Mouse (Mus musculus): Measurements from ENCODE around the gene Lrrc3c. TPM values are rescaled to one million over a fixed set of nuclear protein-coding genes. Genes with fewer than 3 reads are reported as not detected.

The Lrrc3c gene
- polyA plus RNA-seq, 1 experiment, result not detected

DNA sequence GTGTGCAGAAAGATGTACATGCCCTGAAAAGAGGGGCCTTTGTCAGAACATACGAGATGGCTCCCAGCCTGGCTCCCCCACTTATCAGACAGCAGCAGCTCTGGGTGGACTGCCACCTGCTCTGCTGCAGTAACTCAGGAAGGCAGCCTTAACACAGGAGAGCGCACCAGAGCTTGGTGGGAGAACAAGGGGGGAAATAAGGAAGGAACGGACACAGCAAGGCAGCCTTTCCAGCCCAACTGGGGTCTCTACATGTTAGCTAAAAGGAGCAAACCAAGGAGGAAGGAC, 14.9 kb upstream of the Lrrc3c start:
- H3K36me3 ChIP-seq (ENCODE audit: control insufficient read depth), result peaks cover 77% of the 10 kb centered on the region
- H3K4me1 ChIP-seq (ENCODE audit: control insufficient read depth), result peaks cover 95% of the 10 kb centered on the region

DNA sequence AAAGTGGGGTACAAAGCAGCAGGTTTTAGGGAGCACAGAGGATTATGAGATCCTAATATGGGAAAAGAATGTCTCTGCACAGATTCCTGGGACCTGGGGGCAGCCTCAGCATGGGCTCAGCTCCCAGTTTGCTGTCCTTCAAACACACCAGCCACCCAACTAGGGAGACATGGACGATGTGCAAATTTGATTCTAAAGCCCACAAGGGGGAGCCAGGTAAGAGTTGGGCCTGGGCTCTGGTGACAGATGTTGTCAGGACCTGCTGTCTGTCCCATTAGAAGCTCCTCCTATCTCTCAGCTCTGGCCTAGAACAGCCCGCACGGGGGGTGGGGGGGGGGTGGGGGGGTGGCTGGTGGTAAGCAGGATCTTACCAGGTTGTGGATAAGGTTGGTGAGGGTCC, 14.5 kb upstream of the Lrrc3c start:
- TF ChIP-seq GATA1 (IDR thresholded peaks at IDR 0.05; ENCODE audit: low read length) (no peak), TAL1 (IDR thresholded peaks at IDR 0.05; ENCODE audit: low read length) (no peak)
- H3K4me3 ChIP-seq (replicated peaks), result peak overlapping the region; percentile 79
- peaks cover 95% of the 10 kb centered on the region for H3K4me1 ChIP-seq (ENCODE audit: control insufficient read depth)
- peaks cover 74% of the 10 kb centered on the region for H3K36me3 ChIP-seq (ENCODE audit: control insufficient read depth)
- H3K27me3 ChIP-seq (ENCODE audit: control insufficient read depth), result no peaks in the 10 kb centered on the region
- H3K9me3 ChIP-seq (ENCODE audit: control insufficient read depth, low read length), result no peaks in the 10 kb centered on the region; the same call in 1 of the 2 replicates

More for the DNA sequence above, 14.9 kb upstream of the Lrrc3c start:
- Histone ChIP-seq H3K27me3 (ENCODE audit: control insufficient read depth) (no peaks in the 10 kb centered on the region), H3K9me3 (ENCODE audit: control insufficient read depth, low read length) (no peaks in the 10 kb centered on the region; the same call in 1 of the 2 replicates), H3K4me3 (replicated peaks) (peak overlapping the region; percentile 79)
- peak; percentile 47; the same call in 1 of the 2 replicates for TF ChIP-seq GATA1 (IDR thresholded peaks at IDR 0.05; ENCODE audit: low read length)
- peak; percentile 88 for TF ChIP-seq TAL1 (IDR thresholded peaks at IDR 0.05; ENCODE audit: low read length)

DNA sequence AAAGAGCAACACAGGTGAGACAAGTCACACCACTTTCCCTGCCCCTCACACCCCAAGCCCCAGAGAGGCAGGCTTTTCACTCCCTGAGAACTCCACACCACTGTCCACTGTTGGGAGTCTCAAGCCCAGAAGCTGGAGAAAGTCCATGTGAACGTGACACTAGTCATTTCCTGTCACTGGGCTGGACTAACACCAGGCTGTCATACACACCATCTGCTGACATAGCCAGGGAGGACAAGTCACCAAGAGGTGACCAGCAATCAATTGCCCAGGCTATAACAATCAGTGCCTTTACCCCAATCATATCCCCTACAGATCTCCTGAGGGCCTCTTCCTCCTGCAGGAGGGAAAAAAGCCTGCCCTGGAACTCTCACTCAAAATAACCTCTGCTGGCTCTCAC, 13.9 kb upstream of the Lrrc3c start:
- no peaks in the 10 kb centered on the region for H3K9me3 ChIP-seq (ENCODE audit: control insufficient read depth, low read length)
- H3K27me3 ChIP-seq (ENCODE audit: control insufficient read depth), result no peaks in the 10 kb centered on the region
- TF ChIP-seq TAL1 (IDR thresholded peaks at IDR 0.05; ENCODE audit: low read length) (no peak), GATA1 (IDR thresholded peaks at IDR 0.05; ENCODE audit: low read length) (no peak)
- H3K4me1 ChIP-seq (ENCODE audit: control insufficient read depth), result peaks cover 95% of the 10 kb centered on the region
- H3K36me3 ChIP-seq (ENCODE audit: control insufficient read depth), result peaks cover 68% of the 10 kb centered on the region
- peak overlapping the region; percentile 79 for H3K4me3 ChIP-seq (replicated peaks)

DNA sequence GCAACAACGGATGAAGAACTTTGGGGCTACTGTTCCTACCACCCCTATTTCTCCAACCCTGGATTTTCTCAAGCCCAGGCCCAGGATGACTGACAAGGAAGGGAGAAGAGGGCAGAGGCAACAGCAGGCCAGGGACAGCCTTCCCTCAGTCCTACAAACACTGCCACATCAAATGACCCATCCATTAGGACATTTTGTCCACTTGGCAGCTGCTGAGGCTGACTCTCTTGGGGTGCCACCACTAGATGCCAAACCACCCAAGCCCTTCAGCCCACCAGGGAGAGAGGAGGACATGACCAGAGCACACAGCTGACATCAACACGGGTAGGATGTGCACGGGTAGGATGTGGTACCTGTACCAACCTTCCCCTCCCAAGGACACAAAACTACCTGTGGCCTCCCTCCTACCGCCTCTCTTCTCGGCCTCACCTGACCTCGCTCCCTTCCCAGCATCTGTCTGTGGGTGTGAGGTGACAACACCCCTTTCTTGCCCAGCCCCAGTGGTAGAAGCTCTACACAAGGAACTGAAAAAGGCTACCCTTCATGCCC, 13.4 kb upstream of the Lrrc3c start:
- peaks cover 95% of the 10 kb centered on the region for H3K4me1 ChIP-seq (ENCODE audit: control insufficient read depth)
- H3K27me3 ChIP-seq (ENCODE audit: control insufficient read depth), result no peaks in the 10 kb centered on the region
- peaks cover 63% of the 10 kb centered on the region for H3K36me3 ChIP-seq (ENCODE audit: control insufficient read depth)
- H3K4me3 ChIP-seq (replicated peaks), result peak overlapping the region; percentile 79
- TF ChIP-seq TAL1 (IDR thresholded peaks at IDR 0.05; ENCODE audit: low read length) (no peak), GATA1 (IDR thresholded peaks at IDR 0.05; ENCODE audit: low read length) (no peak)
- no peaks in the 10 kb centered on the region for H3K9me3 ChIP-seq (ENCODE audit: control insufficient read depth, low read length)

DNA sequence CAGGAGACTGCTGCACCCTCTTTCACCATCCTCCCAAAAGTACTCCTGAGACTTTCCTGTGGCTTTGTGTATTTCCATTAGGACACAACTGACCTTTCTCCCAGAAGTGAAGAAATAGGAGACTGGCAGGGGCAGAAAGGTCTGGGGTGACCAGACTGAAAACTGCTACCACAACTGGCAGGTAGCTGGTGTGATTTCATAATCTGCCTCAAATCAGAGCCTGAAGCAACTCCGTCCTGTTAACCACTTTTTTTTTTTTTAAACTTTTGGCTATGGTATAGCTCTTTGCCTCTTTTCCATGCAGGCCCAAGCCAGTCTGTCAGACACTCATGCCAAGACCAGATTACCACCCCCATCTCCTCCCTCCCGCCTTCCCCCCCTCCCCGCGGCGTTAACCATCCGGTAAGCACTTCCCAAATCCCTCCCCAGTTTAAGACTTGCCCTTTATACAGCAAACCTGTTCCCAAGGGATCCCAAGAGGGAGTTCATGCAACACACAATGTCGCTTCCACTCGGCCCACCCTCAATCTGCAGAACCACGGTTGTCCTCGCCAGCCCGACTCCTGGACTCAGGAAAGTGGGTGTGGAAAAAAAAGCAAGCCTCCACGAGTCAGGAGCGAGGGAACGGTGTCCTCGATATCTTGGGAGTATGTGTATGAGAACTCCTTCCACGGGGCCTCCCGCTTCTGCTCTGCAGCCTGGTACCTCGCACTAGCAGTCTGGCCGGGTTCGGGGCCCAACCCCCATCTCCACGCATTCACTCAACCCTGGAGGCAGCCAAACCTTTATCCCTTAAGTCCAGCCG, 11.8 kb upstream of the Lrrc3c start:
- H3K27me3 ChIP-seq (ENCODE audit: control insufficient read depth), result no peaks in the 10 kb centered on the region
- TF ChIP-seq GATA1 (IDR thresholded peaks at IDR 0.05; ENCODE audit: low read length) (no peak), TAL1 (IDR thresholded peaks at IDR 0.05; ENCODE audit: low read length) (no peak)
- peak overlapping the region; percentile 79 for H3K4me3 ChIP-seq (replicated peaks)
- H3K36me3 ChIP-seq (ENCODE audit: control insufficient read depth), result peaks cover 47% of the 10 kb centered on the region
- no peaks in the 10 kb centered on the region for H3K9me3 ChIP-seq (ENCODE audit: control insufficient read depth, low read length)
- peaks cover 87% of the 10 kb centered on the region for H3K4me1 ChIP-seq (ENCODE audit: control insufficient read depth)

DNA sequence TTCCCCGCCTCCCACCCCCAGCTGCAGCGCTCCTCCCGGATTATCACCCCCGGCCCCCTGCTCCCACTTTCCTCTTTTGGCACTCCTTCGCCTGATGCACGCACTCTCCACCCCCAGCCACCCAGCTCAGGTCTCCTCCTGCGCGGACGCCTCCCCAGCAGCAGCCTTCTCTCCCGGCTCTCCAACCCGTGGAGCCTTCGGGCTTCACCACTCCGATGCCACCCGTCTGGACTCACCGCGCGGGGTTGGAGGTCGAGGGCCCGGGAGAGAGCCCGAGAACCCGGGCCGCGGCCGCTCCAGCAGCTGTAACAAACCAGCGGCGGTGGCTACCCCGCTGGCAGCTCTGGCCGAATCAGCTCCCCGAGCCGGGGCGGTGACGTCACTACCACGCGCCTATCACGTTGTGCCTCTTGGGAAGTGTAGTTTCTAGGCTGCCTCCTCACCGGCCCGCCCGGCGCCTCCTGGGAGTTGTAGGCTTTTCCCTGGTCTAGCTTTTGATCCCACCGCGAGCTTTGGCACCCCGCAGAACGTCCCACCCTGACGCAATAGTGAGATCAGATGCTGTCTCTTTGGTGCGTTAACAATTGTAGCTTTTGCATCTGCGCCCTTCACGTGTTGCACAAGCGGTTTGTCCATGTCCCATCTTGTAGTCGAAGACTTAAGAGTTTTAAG, 11.1 kb upstream of the Lrrc3c start, which contains the start of gene Ormdl3:
Gene Ormdl3 (minus strand): TSS at position 477 of the 672 bp plus-strand sequence.
- H3K9me3 ChIP-seq (ENCODE audit: control insufficient read depth, low read length), result no peaks in the 10 kb centered on the region
- TF ChIP-seq GATA1 (IDR thresholded peaks at IDR 0.05; ENCODE audit: low read length), result peak; percentile 12; the same call in 1 of the 2 replicates
- TF ChIP-seq TAL1 (IDR thresholded peaks at IDR 0.05; ENCODE audit: low read length), result no peak
- peak within 1 kb of the TSS; percentile 79 for H3K4me3 ChIP-seq (replicated peaks)
- H3K4me1 ChIP-seq (ENCODE audit: control insufficient read depth), result peaks cover 86% of the 10 kb centered on the region
- H3K36me3 ChIP-seq (ENCODE audit: control insufficient read depth), result peaks cover 39% of the 10 kb centered on the region
- peaks cover 1% of the 10 kb centered on the region; the same call in 1 of the 2 replicates for H3K27me3 ChIP-seq (ENCODE audit: control insufficient read depth)

DNA sequence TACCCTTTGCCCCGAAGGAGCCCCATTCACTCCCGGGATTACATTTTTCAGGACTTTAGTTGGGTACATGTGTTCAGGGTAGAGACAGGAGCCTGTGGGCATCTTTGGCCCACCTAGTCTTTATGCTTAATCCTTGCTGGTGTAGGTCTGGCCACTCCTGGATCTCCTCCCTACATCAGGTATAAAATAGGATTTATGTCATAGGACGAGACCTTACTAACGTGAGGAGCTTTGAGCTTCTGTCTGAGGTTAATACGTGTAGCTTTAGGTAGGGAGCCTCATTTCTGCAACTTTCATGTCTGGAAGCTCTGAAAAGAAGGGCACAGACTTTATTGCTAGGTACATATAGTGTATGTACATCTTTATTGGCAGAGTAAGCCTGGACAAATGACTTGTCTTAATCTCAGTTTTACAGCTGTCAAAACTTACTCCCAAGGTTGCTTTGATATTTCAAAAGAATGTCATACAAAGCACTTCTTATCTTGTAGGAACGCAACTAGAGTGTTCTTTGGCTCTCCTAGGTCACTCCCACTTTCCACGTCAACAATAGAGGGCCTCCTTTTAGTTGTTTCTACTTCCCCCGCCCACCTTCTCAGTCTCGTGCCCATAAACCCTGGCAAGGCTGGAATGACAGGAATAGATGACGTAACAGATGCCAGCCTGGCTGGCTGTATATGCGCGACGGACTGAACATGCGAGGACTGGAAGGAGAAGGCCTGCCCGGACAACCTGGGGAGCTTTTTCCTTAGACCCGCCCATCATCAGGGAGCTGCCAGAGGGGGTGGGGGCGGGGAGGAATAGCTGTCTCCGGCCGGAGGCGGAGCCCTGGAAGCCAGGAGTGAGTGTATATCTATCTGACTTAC, 10.2 kb upstream of the Lrrc3c start:
- Histone ChIP-seq H3K4me3 (replicated peaks) (peak overlapping the region; percentile 79), H3K4me1 (ENCODE audit: control insufficient read depth) (peaks cover 85% of the 10 kb centered on the region), H3K36me3 (ENCODE audit: control insufficient read depth) (peaks cover 30% of the 10 kb centered on the region), H3K9me3 (ENCODE audit: control insufficient read depth, low read length) (no peaks in the 10 kb centered on the region), H3K27me3 (ENCODE audit: control insufficient read depth) (peaks cover 9% of the 10 kb centered on the region)
- TF ChIP-seq TAL1 (IDR thresholded peaks at IDR 0.05; ENCODE audit: low read length) (peak; percentile 27; the same call in 1 of the 3 replicates), GATA1 (IDR thresholded peaks at IDR 0.05; ENCODE audit: low read length) (no peak; the same call in 1 of the 2 replicates)

DNA sequence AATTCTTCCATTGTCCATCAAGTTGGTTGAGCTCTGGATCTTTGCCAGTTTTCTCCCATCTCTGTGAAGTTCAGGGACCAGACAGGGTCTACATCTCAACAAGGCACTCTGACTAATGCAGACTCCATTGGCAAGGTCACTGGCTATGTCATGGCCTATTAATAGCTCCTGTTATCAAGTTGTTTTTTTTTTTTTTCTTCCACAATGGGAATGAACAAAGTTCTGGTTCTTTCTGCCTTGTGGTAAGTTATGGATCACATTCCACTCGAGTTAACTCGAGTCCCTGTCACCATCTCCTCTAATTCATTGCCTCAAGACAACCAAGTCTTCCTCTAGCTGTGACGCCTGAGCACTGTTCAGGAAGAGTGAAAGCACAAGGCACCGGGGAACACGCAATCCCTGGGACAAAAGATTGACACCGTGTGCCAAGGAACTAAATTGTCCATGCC, 9.2 kb upstream of the Lrrc3c start:
- peaks cover 78% of the 10 kb centered on the region for H3K4me1 ChIP-seq (ENCODE audit: control insufficient read depth)
- H3K4me3 ChIP-seq (replicated peaks), result peak overlapping the region; percentile 79
- H3K9me3 ChIP-seq (ENCODE audit: control insufficient read depth, low read length), result no peaks in the 10 kb centered on the region
- peaks cover 14% of the 10 kb centered on the region for H3K27me3 ChIP-seq (ENCODE audit: control insufficient read depth)
- peaks cover 22% of the 10 kb centered on the region for H3K36me3 ChIP-seq (ENCODE audit: control insufficient read depth)
- TF ChIP-seq TAL1 (IDR thresholded peaks at IDR 0.05; ENCODE audit: low read length) (no peak), GATA1 (IDR thresholded peaks at IDR 0.05; ENCODE audit: low read length) (no peak)

Measured in erythroblast, embryonic 14.5 days (primary cell).